Mouse (Mus musculus) liver, embryonic 12.5 days (tissue): ENCODE data around the gene Slamf7. TPM values are rescaled to one million over a fixed set of nuclear protein-coding genes. Genes with fewer than 3 reads are reported as not detected.
A peak's percentile ranks its signal among the peaks of the same experiment; 100 is the strongest.

Source experiments
- ATAC-seq: fragments of 200-750 bp; cut with Nextera tagmentation; 2 replicates; pipeline ENCODE4 v1.8.0; 2017; ENCODE audit warnings: moderate number of reproducible peaks, mild to moderate bottlenecking, moderate library complexity
- H3K27ac ChIP-seq: fragments of 300-500 bp; sonication (generic); 2 replicates; pipeline ENCODE4 v1.5.1; 2016; ENCODE audit warnings: mild to moderate bottlenecking
- H3K27me3 ChIP-seq: fragments of 300-500 bp; sonication (generic); replicated peaks from 2 replicates; pipeline ENCODE4 v1.6.1; 2016; ENCODE audit warnings: mild to moderate bottlenecking, moderate library complexity
- H3K36me3 ChIP-seq: fragments of 300-500 bp; sonication (generic); 2 replicates; pipeline ENCODE4 v1.6.1; 2016; ENCODE audit warnings: mild to moderate bottlenecking, moderate library complexity
- H3K4me1 ChIP-seq: fragments of 300-500 bp; sonication (generic); 2 replicates; pipeline ENCODE4 v1.6.1; 2016
- H3K4me2 ChIP-seq: fragments of 300-500 bp; sonication (generic); 2 replicates; pipeline ENCODE4 v1.6.1; 2016; ENCODE audit warnings: mild to moderate bottlenecking, moderate library complexity
- H3K4me3 ChIP-seq: fragments of 300-500 bp; sonication (generic); 2 replicates; pipeline ENCODE4 v1.5.1; 2016; ENCODE audit warnings: mild to moderate bottlenecking, moderate library complexity
- H3K9ac ChIP-seq: fragments of 300-500 bp; sonication (generic); 2 replicates; pipeline ENCODE4 v1.6.1; 2016; ENCODE audit warnings: mild to moderate bottlenecking, moderate library complexity
- H3K9me3 ChIP-seq: fragments of 300-500 bp; sonication (generic); replicated peaks from 2 replicates; pipeline ENCODE4 v1.6.1; 2016; ENCODE audit warnings: mild to moderate bottlenecking, moderate library complexity
- WGBS: fragments of 180-500 bp; shearing (Covaris S2); methylation state at CpG from one replicate; pipeline ENCODE4 v1.1.7; 2016; ENCODE audit not compliant: insufficient replicate concordance; 5-methylcytosine and 5-hydroxymethylcytosine counted together
- microRNA-seq: library from miRNA; unstranded; fragments of <30 nt; microRNA quantifications from one replicate; pipeline ENCODE4, GENCODE M21; 2017
- polyA plus RNA-seq: library from polyadenylated mRNA; unstranded; fragments of >200 nt; fragmentation: Nextera tagmentation; extraction: Ambion mirVana; gene quantifications from 2 replicates; pipeline ENCODE4 v1.2.1, GENCODE M21; 2016

The Slamf7 gene
- polyA plus RNA-seq, 1 experiment from 2014 or later = not detected

GRCm38 (mm10) chr1:171606656-171607055 is 46.2 kb downstream of the Slamf7 start:
- H3K9ac ChIP-seq = no peak overlapping the region
- no peak overlapping the region for H3K4me2 ChIP-seq
- H3K36me3 ChIP-seq = no peaks in the 10 kb centered on the region
- H3K27ac ChIP-seq = no peak overlapping the region
- ATAC-seq = no peak
- 55% methylated on average over 3 of the region's 3 CpGs for WGBS
- no peaks in the 10 kb centered on the region for H3K9me3 ChIP-seq
- H3K4me1 ChIP-seq = no peaks in the 10 kb centered on the region
- no peak overlapping the region for H3K4me3 ChIP-seq
- H3K27me3 ChIP-seq = no peaks in the 10 kb centered on the region; the same call in 1 of the 2 replicates

- H3K4me2 ChIP-seq = no peak overlapping the region
- ATAC-seq = no peak
- WGBS = 53% methylated on average over 3 of the region's 3 CpGs
- H3K9ac ChIP-seq = no peak overlapping the region
- no peak overlapping the region for H3K4me3 ChIP-seq
- no peak overlapping the region for H3K27ac ChIP-seq
- no peaks in the 10 kb centered on the region for H3K36me3 ChIP-seq
- H3K27me3 ChIP-seq = peaks cover 9% of the 10 kb centered on the region; the same call in 1 of the 2 replicates
- no peaks in the 10 kb centered on the region for H3K4me1 ChIP-seq
- H3K9me3 ChIP-seq = no peaks in the 10 kb centered on the region
These were observed 48.1 kb downstream of the Slamf7 start for GRCm38 (mm10) chr1:171604686-171605085.

GRCm38 (mm10) chr1:171584584-171584983 is 68.3 kb downstream of the Slamf7 start:
- WGBS = 22% methylated on average over 2 of the region's 2 CpGs
- H3K4me2 ChIP-seq = no peak overlapping the region
- H3K4me1 ChIP-seq = peaks cover 13% of the 10 kb centered on the region
- peak; percentile 89 for ATAC-seq
- no peaks in the 10 kb centered on the region for H3K27me3 ChIP-seq
- H3K9me3 ChIP-seq = no peaks in the 10 kb centered on the region
- H3K9ac ChIP-seq = no peak overlapping the region
- H3K36me3 ChIP-seq = no peaks in the 10 kb centered on the region
- no peak overlapping the region for H3K27ac ChIP-seq
- no peak overlapping the region for H3K4me3 ChIP-seq

Small RNA genes within 50 kb of the gene (microRNA-seq; reads per million reads assigned to microRNA genes)
- gene Mir7683 = not detected

Other genes with a start within 250 kb of the Slamf7 start
- 27.5 and 28.7 TPM in 2 replicates for gene Usf1, start 241.7 kb downstream of the Slamf7 start, polyA plus RNA-seq
- 3.1 TPM in 2 replicates for gene Tstd1, start 234.2 kb downstream of the Slamf7 start, polyA plus RNA-seq
- gene F11r, start 215.5 kb downstream of the Slamf7 start, polyA plus RNA-seq = 28.2 and 28.9 TPM in 2 replicates
- gene Alyref2, start 149.6 kb downstream of the Slamf7 start, polyA plus RNA-seq = 4.2 and 4.8 TPM in 2 replicates
- not detected in 2 replicates for gene Itln1, start 117.7 kb downstream of the Slamf7 start, polyA plus RNA-seq
- 0.48 and 0.50 TPM in 2 replicates for gene Cd244a, start 93.8 kb downstream of the Slamf7 start, polyA plus RNA-seq
- 0.41 and 0.78 TPM in 2 replicates for gene Ly9, start 45.6 kb downstream of the Slamf7 start, polyA plus RNA-seq
- 7.9 and 8.5 TPM in 2 replicates for gene Cd48, start 29.0 kb upstream of the Slamf7 start, polyA plus RNA-seq
- 2.2 and 2.7 TPM in 2 replicates for gene Slamf1, start 114.1 kb upstream of the Slamf7 start, polyA plus RNA-seq
- 3.7 and 4.2 TPM in 2 replicates for gene Cd84, start 186.7 kb upstream of the Slamf7 start, polyA plus RNA-seq
- not detected in 2 replicates for gene Gm10521, start 242.6 kb upstream of the Slamf7 start, polyA plus RNA-seq